Mouse (Mus musculus) kidney, postnatal 25 days (tissue): ENCODE measurements around the gene Dok4.
A peak's percentile ranks its signal among the peaks of the same experiment; 100 is the strongest.

Source experiments
- DNase-seq, 2 experiments: peaks; one replicate each; pipeline ENCODE4 v3.0.0; 2021; ENCODE audit warnings: mixed read lengths in 2 of 2

Dok4 gene

DNA sequence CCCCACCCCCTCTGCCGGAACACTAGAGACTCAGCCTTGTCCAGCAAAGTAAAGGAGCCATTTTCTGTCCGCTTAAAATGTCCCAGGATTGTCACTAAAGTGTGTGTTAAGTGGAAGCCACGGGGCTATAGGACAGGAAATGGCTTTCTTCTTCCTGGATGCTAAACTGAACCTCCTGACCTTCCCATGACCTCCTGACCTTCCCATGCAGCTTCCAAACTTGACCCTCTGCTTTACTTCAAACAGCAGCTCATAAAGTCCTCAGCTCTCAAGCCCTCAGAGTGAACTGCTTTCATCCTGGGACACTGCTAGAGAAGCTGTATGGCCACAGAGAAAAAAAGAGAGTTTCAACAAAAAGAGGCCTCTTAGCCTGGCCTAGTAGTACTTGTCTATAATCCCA lies 690 bp upstream of the Dok4 start:
- DNase-seq: no peak

DNA sequence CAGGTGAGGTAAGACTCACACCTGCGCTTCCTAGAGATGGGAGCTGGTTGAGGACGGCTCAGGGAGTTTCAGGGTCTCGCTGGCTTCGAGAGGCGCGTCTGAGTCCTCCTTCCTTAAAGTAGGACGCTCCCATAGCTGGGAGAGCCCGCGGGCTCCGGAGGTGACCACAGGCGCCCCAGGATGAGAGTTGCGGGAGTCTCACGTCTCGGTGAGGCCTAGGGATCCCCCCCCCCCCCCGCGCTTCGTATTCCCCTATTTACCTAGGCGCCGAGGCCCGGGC lies 319 bp downstream of the Dok4 start:
- DNase-seq: peak in 1 of 2 experiments; percentile 21

DNA sequence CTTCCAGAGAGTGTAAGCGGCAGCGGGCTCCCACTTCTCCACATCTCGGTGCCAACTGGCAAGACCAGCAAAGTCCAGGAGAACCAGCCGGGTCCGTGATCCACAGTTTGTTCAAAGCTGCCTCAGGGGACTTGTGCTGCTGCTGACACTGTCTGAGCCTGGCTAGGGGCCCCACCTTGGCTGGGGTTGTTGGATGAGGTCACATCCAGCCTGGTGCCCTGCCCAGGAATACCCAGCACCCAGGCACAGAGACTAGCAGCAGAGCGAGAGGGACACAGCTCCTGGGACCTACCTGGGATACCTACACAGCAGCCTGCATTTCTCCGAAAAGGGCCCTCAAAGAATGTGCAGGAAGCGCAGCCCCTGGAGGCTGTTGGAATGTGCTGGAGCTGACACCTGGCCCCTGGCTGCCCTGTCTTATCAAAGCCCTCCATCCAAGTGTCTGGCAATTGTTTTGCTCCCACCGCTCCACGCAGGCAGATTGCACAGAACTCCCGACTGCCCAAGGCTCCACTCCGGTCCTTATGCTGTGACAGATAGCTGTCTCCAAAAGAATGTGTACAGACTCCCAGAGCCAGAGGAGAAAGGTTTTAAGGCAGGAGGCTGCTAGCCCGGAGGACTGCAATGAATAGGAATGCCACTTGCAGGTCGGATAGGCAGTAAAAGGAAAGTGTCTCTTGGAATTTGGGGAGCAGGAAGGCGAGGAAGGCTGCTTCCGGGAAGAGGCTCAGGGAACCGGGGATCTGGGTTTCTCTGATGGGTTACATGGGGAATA lies 847 bp downstream of the Dok4 start:
- peak; percentile 28 to 55 for DNase-seq

DNA sequence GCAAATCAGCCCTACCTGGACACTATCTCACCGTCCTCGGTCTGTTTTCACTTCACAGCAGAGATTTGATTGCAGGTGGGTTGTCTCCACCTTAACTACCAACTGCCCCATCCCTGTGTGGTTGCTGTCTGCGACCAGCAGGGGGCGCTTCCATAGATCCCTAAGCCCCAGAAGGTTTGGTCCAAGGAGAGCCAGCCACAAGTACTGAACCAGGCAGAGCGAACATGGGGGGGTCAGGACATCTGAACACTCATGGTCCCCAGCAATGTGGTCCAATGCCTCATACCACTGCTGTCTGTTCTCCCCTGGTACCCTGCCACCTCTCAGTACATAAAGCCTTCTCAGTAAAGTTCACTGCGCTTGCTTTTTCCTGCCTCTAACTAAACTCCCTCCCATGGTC lies 1.8 kb downstream of the Dok4 start:
- peak; percentile 85 to 86 for DNase-seq

DNA sequence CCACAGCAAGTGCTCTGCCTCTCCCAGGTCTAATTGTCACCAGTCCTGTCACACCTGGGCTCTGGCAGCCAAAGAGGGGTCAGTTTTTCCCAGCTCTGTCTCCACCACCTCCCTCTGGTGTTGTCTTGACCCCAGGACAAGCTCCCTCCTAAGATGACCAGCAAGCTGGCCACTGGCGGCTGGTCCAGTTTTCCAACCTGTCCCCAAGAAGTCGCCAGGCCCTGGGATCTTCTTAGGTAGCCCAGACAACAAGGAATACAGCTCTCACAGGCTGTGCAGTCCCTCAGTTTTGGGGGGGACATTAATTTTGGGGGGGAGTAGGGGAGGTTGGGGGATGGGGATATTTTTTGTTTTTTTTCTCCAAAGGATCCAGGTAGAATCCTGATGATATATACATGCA lies 3.6 kb downstream of the Dok4 start:
- DNase-seq: no peak

DNA sequence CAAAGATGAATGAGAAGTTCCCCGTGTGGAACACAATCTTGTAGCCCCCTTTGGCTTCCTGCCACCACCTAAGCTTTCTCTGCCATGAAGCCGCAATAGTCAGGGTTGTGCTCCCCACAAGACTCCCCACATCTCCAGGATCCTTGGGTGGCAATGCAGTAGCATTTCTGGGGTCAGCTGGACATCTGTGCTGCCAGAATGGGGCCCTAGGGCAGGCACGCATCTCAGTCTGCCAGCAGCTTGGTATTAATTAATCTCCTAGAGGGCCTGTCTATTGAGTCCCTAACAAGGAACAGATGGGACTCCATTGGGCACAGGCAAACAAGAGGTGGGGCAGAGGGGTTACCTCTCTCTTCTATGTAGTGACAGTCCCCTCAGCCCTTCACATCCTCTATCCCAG lies 4.0 kb downstream of the Dok4 start:
- DNase-seq: peak; percentile 29 to 63

DNA sequence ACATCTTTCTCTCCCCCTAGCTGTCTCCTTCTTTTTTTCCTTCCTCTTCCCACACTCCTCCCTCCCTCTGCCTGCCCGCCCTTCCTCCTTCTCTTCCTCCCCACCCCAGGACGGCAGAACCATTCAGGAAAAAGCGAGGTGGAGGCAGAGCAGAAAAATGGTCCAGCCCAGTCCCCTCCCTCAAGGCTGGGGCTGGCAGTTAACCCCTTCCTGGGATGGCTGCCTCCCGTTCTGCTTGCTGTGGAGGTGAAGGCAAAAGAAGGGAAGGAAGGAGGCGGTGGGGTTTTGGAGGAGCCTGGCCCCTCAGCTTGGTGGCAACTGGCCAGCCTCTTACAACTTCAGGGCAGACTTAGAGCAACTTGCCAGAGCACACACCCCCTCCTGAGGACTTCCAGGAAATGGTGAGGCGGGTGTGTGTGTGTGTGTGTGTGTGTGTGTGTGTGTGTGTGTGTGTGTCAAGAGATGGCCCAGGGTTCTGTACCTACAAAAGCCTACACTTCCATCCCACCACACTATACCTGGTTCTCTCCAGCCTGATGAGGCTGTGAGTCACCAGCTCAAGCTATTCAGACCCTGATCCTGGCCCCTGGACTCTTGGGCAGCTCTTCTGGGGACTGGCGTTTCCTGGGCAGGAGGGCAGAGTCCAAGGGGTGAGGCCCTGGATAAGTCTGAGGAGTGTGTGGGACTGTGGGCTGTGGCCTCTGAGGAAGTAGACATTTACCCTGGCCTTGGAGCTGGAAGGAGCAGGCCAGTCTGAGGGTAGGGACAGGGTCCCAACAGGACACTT lies 4.8 kb downstream of the Dok4 start:
- peak; percentile 70 to 93 for DNase-seq

DNA sequence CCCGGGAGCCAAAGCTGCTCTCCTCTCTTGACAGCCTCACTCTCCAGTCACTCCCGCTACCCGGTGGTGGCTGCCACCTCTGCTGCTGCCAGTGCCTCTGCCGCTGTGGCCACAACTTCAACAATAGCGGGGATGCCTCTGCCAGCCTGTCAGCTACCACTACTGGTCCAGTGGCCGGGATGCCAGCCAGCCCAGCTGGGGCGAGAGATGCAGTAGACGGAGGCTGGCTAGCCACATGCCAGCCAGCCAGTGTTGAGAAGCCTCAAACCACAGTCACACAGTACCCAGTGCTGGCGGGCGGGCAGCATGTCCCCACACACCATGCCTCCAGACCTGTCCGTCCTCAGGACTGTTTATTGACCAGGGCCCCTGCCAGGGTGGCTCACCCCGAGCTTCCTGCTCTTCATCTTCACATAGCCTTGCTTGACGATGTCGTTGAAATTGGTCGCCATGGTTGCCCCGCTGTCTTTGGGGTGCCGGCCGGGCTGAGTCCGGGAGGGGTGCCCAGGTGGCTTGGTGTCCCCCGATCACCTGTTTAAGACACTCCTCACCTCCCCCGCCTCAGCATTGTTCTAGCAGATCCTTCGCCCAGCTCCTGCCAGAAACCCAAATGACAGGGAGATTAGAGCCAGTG lies 5.5 kb downstream of the Dok4 start:
- DNase-seq: peak; percentile 27 to 62

DNA sequence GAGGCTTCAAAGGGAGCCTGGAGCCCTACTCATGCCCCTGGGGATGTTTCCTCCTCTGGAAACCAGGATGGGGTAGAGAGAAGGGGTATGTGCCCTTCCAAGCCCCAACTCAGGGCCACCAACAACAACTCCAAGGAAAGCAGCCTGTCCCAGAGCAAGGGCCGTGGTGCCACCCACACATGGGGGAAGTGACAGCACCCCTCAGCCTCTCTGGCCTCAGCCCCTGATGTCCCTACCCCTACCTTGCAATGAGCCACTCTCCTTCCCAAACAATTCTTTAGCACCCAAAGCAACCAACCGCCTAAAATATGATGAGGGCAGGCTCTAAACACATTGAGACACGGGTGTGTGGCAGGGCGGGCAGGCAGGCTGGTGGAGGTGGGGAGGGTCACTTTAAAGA lies 6.1 kb downstream of the Dok4 start:
- no peak for DNase-seq

DNA sequence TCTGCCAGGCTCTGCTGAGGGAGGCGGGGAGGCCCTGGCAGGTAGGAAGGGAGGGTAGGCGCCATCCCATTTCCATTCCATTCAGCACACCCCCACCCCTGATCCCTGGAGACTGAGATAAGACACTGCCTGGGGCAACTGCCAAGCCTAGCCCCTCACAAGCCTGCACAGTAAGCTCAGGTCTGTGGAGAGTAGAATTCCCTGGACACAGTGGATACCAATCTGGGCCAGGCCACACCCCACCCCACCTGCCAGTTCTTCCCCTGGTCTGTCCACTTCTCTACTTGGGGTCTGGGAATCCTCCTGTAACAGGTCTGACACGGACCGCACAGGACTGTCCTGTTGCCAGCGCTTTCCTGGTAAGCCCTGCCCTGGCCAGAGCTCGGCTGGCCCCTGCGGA lies 7.0 kb downstream of the Dok4 start:
- DNase-seq: no peak

DNA sequence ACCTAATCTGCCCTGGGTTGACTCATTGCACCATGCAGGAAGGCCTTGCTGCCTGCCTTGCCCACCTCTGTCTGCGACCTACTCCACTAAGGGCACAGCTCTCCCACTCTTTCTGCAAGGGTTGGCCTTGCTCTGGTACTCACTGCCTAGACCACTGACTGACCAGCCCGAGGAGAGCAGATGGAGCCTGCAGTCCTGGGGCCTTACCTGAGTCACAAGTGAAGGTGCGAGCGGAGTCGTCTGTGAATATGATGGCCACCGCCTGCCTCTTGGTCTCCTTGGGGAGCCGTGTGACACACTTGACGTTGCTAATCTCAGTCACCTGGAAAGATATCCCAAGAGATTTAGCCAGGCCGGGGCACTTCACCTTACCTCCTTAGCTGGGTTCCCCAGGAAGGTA lies 9.2 kb downstream of the Dok4 start:
- DNase-seq: peak in 1 of 2 experiments; percentile 36

DNA sequence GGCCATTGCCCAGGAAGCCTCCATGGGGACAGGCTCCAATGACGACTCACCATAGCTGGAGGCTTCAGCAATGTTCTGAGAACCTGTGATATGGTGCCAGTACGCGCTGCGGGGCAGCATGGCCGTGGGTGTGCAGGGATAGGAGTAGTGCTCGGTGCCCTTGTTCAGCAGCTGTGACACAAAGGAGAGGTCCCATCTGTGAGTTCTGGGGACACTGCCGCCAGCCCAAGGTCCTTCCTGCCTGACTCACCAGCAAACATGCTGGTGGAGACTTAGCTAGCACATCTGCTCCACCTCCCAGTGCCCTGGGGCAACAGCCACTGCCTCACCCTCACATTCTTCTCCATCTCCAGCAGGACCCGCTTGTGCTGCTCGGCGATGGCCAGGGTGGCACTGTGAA lies 10.8 kb downstream of the Dok4 start:
- DNase-seq: peak in 1 of 2 experiments; percentile 32

DNA sequence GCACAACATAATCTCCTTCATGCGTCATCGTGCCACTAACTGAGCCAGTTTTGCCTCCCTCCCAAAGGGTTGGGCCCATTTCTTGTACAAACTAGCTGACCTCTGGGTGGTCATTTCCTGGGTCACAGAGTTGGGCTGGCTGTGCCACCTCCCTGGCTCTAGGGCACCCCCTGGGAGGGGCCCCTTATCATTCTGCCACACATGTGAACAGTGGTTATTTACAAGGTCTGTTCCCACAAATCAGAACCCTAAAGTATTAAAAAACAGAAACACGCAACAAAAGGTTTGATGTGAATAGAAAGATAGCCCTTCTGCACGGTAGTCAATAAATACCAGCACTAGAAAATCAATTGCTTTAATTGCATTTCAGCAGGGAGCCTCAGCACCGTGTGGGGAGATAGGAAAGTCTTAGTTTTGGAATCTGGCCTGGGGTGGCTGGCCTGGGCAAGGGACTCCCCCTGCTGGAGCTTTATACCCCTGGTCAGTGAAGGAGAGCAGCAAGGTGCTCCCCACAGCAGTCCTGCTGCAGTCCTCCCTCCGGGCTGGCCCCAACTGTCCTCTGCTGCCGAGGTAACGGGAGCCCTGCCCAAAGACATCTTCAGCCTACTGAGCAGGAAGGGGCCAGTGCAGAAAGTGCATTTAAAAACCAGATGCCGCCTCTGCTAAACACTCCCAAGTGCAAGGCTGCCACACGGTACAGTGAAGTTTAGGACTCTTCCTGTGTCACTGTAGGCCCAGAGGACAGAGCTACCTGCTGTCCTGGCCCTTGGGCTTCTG lies 12.0 kb downstream of the Dok4 start:
- peak in 1 of 2 experiments; percentile 36 for DNase-seq

DNA sequence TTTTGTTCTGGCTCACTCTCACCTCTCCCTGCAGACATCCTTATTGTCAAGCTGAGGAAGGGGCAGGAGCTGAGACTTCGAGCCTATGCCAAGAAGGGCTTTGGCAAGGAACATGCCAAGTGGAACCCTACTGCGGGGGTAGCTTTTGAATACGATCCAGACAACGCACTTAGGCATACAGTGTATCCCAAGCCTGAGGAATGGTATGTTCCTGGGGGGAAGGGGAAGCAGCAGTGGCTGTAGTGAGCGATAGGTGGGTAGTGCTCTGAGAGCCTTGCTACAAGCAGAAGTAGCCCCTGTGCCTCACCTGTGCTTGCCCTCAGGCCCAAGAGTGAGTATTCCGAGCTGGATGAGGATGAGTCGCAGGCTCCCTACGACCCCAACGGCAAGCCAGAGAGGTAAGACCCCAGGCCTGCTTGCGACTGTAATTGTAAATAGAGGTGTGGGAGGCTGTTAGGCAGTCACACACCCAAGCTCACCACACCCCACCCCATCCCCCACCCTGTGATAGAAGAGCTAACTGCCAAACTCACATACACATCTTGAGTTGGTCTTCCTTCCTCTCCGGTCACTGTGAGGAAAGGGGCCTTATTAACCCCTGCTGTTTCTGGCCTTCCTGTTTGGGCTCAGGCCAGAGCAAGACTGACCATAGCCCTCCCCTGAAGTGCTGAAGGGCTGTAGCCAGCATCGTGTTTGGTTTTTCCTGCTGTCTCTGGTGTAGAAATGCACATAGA lies 13.5 kb downstream of the Dok4 start:
- peak in 1 of 2 experiments; percentile 48 for DNase-seq

DNA sequence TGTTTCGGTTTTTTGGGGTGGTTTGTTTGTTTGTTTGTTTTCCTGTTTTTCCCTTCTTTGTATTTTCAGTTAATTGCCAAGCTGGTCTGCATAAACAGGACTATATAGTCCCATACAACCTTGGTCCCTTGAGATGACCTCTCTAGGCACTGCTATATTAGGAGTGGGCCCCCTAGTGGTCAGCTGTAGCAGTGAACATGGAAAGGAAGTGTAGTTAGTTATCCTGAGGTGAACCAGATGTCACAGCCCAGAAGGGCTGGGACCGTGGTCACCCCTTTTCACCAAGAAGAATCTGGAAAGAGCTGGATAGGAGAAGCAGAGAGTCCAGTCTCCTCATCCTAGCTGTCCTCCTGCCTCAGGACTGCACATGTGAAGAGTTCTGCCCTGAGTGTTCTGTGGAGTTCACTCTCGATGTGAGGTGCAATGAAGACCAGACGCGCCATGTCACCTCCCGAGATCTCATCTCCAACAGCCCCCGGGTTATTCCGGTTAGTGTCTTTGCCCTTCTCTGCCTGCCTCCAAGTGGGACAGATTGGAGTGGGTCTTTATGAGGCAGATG lies 14.7 kb downstream of the Dok4 start:
- DNase-seq: peak; percentile 85 to 88

DNA sequence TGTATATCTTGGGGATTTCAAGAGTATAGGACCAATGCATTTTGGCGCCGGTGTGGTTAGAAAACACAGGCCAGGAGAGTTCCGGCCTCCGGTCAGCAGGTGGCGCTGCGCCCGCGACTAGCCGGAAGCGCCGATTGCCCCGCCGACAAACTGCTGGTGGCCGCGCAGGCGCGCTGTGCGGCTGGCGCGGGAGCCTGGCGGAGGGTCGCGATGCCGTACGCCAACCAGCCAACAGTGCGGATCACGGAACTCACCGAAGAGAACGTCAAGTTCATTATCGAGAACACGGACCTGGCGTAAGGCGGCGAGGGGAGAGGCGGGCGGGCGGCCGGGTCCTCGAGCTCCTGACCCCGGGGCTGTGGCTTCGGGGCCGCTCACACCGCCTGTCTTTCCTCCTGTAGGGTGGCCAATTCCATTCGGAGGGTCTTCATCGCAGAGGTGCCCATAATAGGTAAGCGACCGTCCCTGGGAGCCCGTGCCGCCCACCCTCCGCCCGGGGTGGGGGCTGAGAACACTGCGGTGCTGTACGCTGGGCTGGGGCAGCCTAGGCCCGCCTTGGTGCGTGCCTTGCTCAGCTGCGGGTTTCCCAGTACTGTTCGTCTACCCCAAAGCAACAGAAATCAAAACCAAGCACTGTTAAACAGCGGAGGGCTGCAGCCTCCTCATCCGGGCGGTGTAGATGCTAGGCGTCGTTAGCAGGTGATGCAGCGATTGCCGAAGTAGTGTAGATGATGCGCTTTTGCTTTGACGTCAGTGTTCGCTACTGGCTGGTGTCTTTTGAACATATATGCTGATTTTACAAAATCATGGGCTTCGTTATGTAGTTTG lies 18.6 kb downstream of the Dok4 start, which contains the start of gene Polr2c:
TSS of gene Polr2c (plus strand) at position 105 of the 828 bp plus-strand sequence.
- peak; percentile 91 to 92 for DNase-seq

DNA sequence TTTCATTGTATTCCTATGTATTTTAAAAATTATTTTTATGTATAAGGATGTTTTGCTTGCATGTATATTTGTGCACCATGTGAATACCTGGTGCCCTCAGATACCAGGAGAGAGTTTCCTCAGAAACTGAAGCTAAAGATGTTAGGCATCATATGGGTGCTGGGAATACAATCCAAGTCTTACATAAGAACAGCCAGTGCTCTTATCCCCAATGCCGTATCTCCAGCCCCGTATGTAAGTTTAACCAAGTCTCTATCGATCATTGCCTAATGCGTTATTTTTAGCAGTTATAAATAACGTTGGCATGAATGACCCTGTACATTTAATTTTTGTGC lies 19.2 kb downstream of the Dok4 start:
- DNase-seq: no peak

DNA sequence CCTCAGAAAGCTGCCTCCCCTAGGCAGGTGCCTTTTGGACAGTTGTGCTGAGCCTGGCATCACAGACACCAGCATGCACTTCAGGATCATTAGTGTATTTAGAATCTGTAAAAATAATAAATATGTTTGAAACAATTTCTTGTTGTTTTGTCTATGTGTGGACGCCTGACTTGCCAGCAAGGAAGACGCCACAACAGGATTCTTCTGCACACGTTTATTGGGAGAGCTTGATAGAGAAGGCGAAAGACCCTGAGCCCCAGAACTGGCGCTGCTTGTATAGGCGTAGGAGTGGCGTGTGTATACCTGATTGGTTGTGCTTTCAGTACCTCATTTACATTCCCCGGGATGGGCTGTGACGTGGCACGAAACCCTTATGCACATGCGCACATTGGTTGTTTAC lies 21.4 kb downstream of the Dok4 start:
- DNase-seq: peak in 1 of 2 experiments; percentile 16

DNA sequence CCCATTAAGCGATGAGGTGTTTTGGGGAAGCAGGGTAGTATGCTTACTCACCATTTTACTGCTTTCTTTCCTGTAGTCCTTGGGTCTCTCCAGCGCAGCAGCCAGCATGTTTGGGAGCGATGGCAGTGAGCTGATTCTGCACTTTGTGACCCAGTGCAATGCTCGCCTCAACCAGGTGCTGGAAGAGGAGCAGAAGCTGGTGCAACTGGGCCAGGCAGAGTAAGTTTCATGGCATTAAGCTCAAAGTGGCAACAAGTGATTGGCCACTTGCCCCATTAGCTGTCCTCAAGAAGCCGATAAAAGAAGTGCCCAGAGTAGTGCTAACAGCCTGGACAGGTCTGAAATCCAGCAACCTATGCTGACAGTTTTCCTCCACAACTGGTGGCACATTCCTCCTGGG lies 26.1 kb downstream of the Dok4 start:
- DNase-seq: no peak

DNA sequence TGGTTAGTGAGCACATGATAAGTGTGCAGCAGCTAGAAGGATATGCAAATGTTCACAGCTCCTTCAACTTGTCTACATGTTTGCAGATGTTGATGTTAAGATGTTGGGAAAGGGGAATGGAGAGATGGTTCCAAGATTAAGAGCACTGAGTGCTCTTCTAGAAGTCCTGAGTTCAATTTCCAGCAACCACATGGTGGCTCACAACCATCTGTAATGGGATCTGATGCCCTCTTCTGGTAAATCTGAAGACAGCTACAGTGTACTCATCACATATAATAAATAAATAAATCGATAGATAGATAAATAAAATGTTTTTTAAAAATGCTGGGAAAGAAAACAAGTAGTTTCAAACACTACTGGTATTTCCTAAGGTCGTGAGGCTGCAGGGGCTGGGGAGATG lies 34.9 kb downstream of the Dok4 start:
- DNase-seq: no peak

DNA sequence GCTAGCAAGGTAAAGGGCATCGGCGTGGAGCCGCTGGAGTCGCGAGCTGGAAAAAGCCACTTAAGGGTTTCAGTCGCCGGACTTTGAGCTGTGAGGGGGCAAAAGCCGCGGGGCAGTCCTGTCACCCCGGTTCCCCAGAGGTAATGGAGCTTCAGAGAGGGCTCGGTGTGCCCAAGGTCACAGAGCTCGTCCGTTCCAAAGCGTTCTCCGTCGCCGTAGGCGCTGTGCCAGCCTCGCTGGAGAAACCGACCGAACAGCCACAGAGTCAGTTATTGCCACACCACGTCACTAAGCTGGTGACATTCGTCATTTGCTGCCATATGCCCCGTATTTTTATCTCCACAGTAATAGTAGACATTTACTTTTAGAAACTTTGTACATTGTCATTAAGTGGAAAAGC lies 37.5 kb downstream of the Dok4 start:
- DNase-seq: peak; percentile 85 to 90
